In the genomic region with DNA sequence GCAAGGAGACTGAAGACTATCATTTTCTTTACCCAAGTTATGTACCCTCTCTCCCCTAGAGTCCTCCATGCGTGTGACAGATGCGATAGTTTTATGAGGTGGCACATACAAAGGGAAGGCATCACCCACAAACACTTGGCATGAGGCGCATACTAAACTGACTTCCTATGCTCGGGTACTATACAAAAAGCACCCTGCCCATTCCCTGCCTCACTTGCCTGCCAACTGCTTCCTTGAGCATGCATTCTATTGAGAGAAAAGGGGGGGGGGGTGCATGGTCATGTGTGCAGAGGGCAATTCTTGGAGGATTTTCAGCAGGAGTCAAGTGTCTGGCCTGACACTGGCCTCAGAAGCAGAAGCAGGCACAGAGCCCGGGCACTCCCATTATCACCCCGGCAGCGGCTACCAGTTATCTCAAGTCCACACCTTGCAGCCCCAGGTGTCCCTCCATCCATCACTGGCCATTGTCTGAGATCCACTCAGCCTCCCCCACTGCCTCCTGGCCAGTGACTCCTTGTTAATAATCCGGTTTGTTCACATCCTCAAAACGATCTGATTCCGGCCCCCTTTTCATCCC, we compare ENCODE assay signal across 25 mouse cellular contexts. TPM values are rescaled to one million over a fixed set of nuclear protein-coding genes. Genes with fewer than 3 reads are reported as not detected.
A peak's percentile ranks its signal among the peaks of the same experiment; 100 is the strongest.
DNase-seq lines count a peak whose midpoint lies in the region; ATAC-seq lines count a peak whose summit lies in the region.
"Had no signal": no experiment of that assay in that cellular context is flagged by ENCODE, and none has a peak within 500 bp of the region (broad histone marks: within the 10 kb centered on the region; RNA-seq: fewer than 3 reads in every experiment).

No protein-coding gene starts in this region.

- H3K4me3 ChIP-seq in hindbrain, embryonic 12.5 days, result no peak overlapping the region
- no peak overlapping the region for H3K4me3 ChIP-seq in hindbrain, embryonic 14.5 days (replicated peaks; ENCODE audit: low read length)
- no peak overlapping the region for H3K4me3 ChIP-seq in midbrain, embryonic 13.5 days (replicated peaks)
- H3K4me3 ChIP-seq in midbrain, embryonic 11.5 days (ENCODE audit: low read depth, low read length), result no peak overlapping the region
- H3K4me3 ChIP-seq in heart, embryonic 10.5 days, result no peak overlapping the region
- H3K4me3 ChIP-seq: embryonic facial prominence, embryonic 12.5 days; forebrain, embryonic 15.5 days had no signal

- no peaks in the 10 kb centered on the region for H3K27me3 ChIP-seq in hindbrain, embryonic 12.5 days
- H3K27me3 ChIP-seq in hindbrain, embryonic 14.5 days (ENCODE audit: control insufficient read depth, insufficient read depth, low read length), result no peaks in the 10 kb centered on the region
- no peaks in the 10 kb centered on the region for H3K27me3 ChIP-seq in midbrain, embryonic 13.5 days
- H3K27me3 ChIP-seq in midbrain, embryonic 11.5 days (ENCODE audit: control insufficient read depth, insufficient read depth, low read length), result no peaks in the 10 kb centered on the region
- no peaks in the 10 kb centered on the region for H3K27me3 ChIP-seq in heart, embryonic 10.5 days (ENCODE audit: insufficient read depth, poor library complexity, severe bottlenecking)
- H3K27me3 ChIP-seq: embryonic facial prominence, embryonic 12.5 days; forebrain, embryonic 15.5 days had no signal

- peak; percentile 67; the same call in 1 of the 2 replicates for ATAC-seq in hindbrain, embryonic 12.5 days (ENCODE audit: low FRiP score)
- ATAC-seq in hindbrain, embryonic 14.5 days (ENCODE audit: low FRiP score), result no peak; the same call in 1 of the 2 replicates
- peak; percentile 53; the same call in 1 of the 2 replicates for ATAC-seq in midbrain, embryonic 13.5 days
- no peak; the same call in 1 of the 2 replicates for ATAC-seq in midbrain, embryonic 11.5 days (ENCODE audit: low FRiP score)
- ATAC-seq: CD4-positive, CD25-positive, alpha-beta regulatory T cell, adult 4 months; forebrain, embryonic 15.5 days had no signal

- H3K36me3 ChIP-seq in hindbrain, embryonic 12.5 days, result no peaks in the 10 kb centered on the region
- no peaks in the 10 kb centered on the region for H3K36me3 ChIP-seq in hindbrain, embryonic 14.5 days (replicated peaks; ENCODE audit: control insufficient read depth, insufficient read depth)
- no peaks in the 10 kb centered on the region for H3K36me3 ChIP-seq in midbrain, embryonic 13.5 days
- no peaks in the 10 kb centered on the region for H3K36me3 ChIP-seq in midbrain, embryonic 11.5 days (ENCODE audit: control insufficient read depth, insufficient read depth, low read length)
- H3K36me3 ChIP-seq in heart, embryonic 10.5 days, result no peaks in the 10 kb centered on the region
- H3K36me3 ChIP-seq: embryonic facial prominence, embryonic 12.5 days; forebrain, embryonic 15.5 days; G1E had no signal

- H3K9ac ChIP-seq in hindbrain, embryonic 12.5 days, result no peak overlapping the region
- H3K9ac ChIP-seq in hindbrain, embryonic 14.5 days, result no peak overlapping the region
- H3K9ac ChIP-seq in midbrain, embryonic 13.5 days (replicated peaks), result no peak overlapping the region
- no peak overlapping the region for H3K9ac ChIP-seq in midbrain, embryonic 11.5 days (ENCODE audit: low read length)
- H3K9ac ChIP-seq: embryonic facial prominence, embryonic 12.5 days; forebrain, embryonic 15.5 days had no signal

- no peak overlapping the region for H3K4me2 ChIP-seq in hindbrain, embryonic 12.5 days (replicated peaks)
- H3K4me2 ChIP-seq in hindbrain, embryonic 14.5 days (replicated peaks), result no peak overlapping the region
- H3K4me2 ChIP-seq in midbrain, embryonic 13.5 days (replicated peaks), result no peak overlapping the region
- H3K4me2 ChIP-seq in midbrain, embryonic 11.5 days, result no peak overlapping the region
- H3K4me2 ChIP-seq: embryonic facial prominence, embryonic 12.5 days; forebrain, embryonic 15.5 days had no signal

- no peaks in the 10 kb centered on the region for H3K9me3 ChIP-seq in hindbrain, embryonic 12.5 days (replicated peaks)
- H3K9me3 ChIP-seq in hindbrain, embryonic 14.5 days (ENCODE audit: control insufficient read depth, low read length), result no peaks in the 10 kb centered on the region
- no peaks in the 10 kb centered on the region for H3K9me3 ChIP-seq in midbrain, embryonic 13.5 days
- no peaks in the 10 kb centered on the region for H3K9me3 ChIP-seq in midbrain, embryonic 11.5 days (ENCODE audit: control insufficient read depth, low read length)
- H3K9me3 ChIP-seq in heart, embryonic 10.5 days, result no peaks in the 10 kb centered on the region
- H3K9me3 ChIP-seq: embryonic facial prominence, embryonic 12.5 days; forebrain, embryonic 15.5 days had no signal

- no peak overlapping the region for H3K27ac ChIP-seq in hindbrain, embryonic 12.5 days
- no peak overlapping the region for H3K27ac ChIP-seq in hindbrain, embryonic 14.5 days
- no peak overlapping the region for H3K27ac ChIP-seq in midbrain, embryonic 13.5 days
- H3K27ac ChIP-seq in midbrain, embryonic 11.5 days (ENCODE audit: low read depth, low read length), result no peak overlapping the region
- no peak overlapping the region for H3K27ac ChIP-seq in heart, embryonic 10.5 days
- H3K27ac ChIP-seq: embryonic facial prominence, embryonic 12.5 days; forebrain, embryonic 15.5 days had no signal

- WGBS in hindbrain, embryonic 12.5 days, result 60% methylated on average over 10 of the region's 10 CpGs
- 69% methylated on average over 10 of the region's 10 CpGs for WGBS in hindbrain, embryonic 14.5 days
- WGBS in midbrain, embryonic 13.5 days, result 64% methylated on average over 10 of the region's 10 CpGs
- WGBS in midbrain, embryonic 11.5 days, result 81% methylated on average over 10 of the region's 10 CpGs
- 69% methylated on average over 10 of the region's 10 CpGs for WGBS in heart, embryonic 10.5 days

- peaks cover 4% of the 10 kb centered on the region for H3K4me1 ChIP-seq in hindbrain, embryonic 12.5 days
- H3K4me1 ChIP-seq in hindbrain, embryonic 14.5 days (replicated peaks; ENCODE audit: control insufficient read depth, insufficient read depth, low read length), result peaks cover 5% of the 10 kb centered on the region; the same call in 1 of the 2 replicates
- H3K4me1 ChIP-seq in midbrain, embryonic 13.5 days (replicated peaks), result peaks cover 9% of the 10 kb centered on the region
- H3K4me1 ChIP-seq in midbrain, embryonic 11.5 days (ENCODE audit: control insufficient read depth, insufficient read depth, low read length), result peaks cover 4% of the 10 kb centered on the region; the same call in 1 of the 2 replicates
- H3K4me1 ChIP-seq in heart, embryonic 10.5 days, result peaks cover 7% of the 10 kb centered on the region; the same call in 1 of the 2 replicates
- H3K4me1 ChIP-seq: embryonic facial prominence, embryonic 12.5 days had no signal

- no peak for DNase-seq in hindbrain, embryonic 14.5 days (ENCODE audit: low spot score)
- no peak for DNase-seq in midbrain, embryonic 11.5 days (ENCODE audit: low spot score, missing footprints)
- peak; percentile 10 for DNase-seq in ovary, adult 18-20 months (ENCODE audit: low spot score)
- DNase-seq in ovary, postnatal 10 days (ENCODE audit: low spot score), result no peak
- DNase-seq in heart, embryonic 10.5 days (ENCODE audit: low spot score), result no peak
- no peak for DNase-seq in kidney, postnatal 36 days
- DNase-seq: adrenal gland, adult 8-10 months; adrenal gland, postnatal 36 days; B cell, adult 2 months; cerebellum, adult 11 months; cerebellum, adult 8-10 months; cerebellum, postnatal 25 days; gastrocnemius, postnatal 36 days; heart, adult 11 months; heart, postnatal 10 days; heart, postnatal 4 days had no signal

RNA-seq across cellular contexts. Expression of gene C8b, which starts 44.7 kb away (rescaled TPM):
- not detected in 2 replicates for polyA plus RNA-seq in hindbrain, embryonic 12.5 days (2016; fragmentation: Nextera tagmentation; extraction: Ambion mirVana)
- 0.23 and 0.28 TPM in 2 replicates for polyA plus RNA-seq in hindbrain, embryonic 14.5 days (2014; fragmentation: Nextera tagmentation; extraction: Ambion mirVana)
- polyA plus RNA-seq in midbrain, embryonic 13.5 days (2015; fragmentation: Nextera tagmentation; extraction: Ambion mirVana), result not detected in 2 replicates
- polyA plus RNA-seq in midbrain, embryonic 11.5 days (2014; fragmentation: Nextera tagmentation; extraction: Ambion mirVana), result not detected in 2 replicates
- 0.31 TPM in 1 of 2 replicates, not detected in the other for polyA plus RNA-seq in heart, embryonic 10.5 days (2016; fragmentation: Nextera tagmentation; extraction: Ambion mirVana)
- polyA plus RNA-seq: CD4-positive, CD25-positive, alpha-beta regulatory T cell, adult 4 months; forebrain, embryonic 11.5 days; forebrain, embryonic 15.5 days; G1E; heart, embryonic 14.5 days had no signal

RNA-seq across cellular contexts. Expression of gene Gm17662, which starts 46.3 kb away (rescaled TPM):
- polyA plus RNA-seq in hindbrain, embryonic 12.5 days (2016; fragmentation: Nextera tagmentation; extraction: Ambion mirVana), result not detected in 2 replicates
- not detected in 2 replicates for polyA plus RNA-seq in hindbrain, embryonic 14.5 days (2014; fragmentation: Nextera tagmentation; extraction: Ambion mirVana)
- not detected in 2 replicates for polyA plus RNA-seq in midbrain, embryonic 13.5 days (2015; fragmentation: Nextera tagmentation; extraction: Ambion mirVana)
- polyA plus RNA-seq in midbrain, embryonic 11.5 days (2014; fragmentation: Nextera tagmentation; extraction: Ambion mirVana), result not detected in 2 replicates
- not detected in 2 replicates for polyA plus RNA-seq in heart, embryonic 10.5 days (2016; fragmentation: Nextera tagmentation; extraction: Ambion mirVana)
- polyA plus RNA-seq: CD4-positive, CD25-positive, alpha-beta regulatory T cell, adult 4 months; cortical plate, adult 2 months; embryonic facial prominence, embryonic 12.5 days; forebrain, embryonic 11.5 days; forebrain, embryonic 15.5 days; G1E; heart, embryonic 14.5 days had no signal

Comparison
In these comparisons a context has a peak if more than half of its experiments do, and no peak if none do; other contexts are left out.
1. ATAC-seq: peak in hindbrain, embryonic 12.5 days (single experiment) and midbrain, embryonic 13.5 days (single experiment); none in hindbrain, embryonic 14.5 days (single experiment) and midbrain, embryonic 11.5 days (single experiment).